Mouse (Mus musculus): ENCODE measurements around the gene Lrrc25.

The Lrrc25 gene

GRCm38 (mm10) chr8:70634066-70634465 is 18.1 kb downstream of the Lrrc25 start:
- in situ Hi-C loops (cut with MboI; ENCODE audit: low pct_unique_long_range_greater_than_20kb in 1 of 2, low sequenced_read_pairs in 2 of 2, unreplicated experiment in 1 of 2): no loop called here

- in situ Hi-C loops (cut with MboI; ENCODE audit: low pct_unique_long_range_greater_than_20kb in 1 of 2, low sequenced_read_pairs in 2 of 2, unreplicated experiment in 1 of 2): no loop called here
These were observed 19.6 kb downstream of the Lrrc25 start for GRCm38 (mm10) chr8:70635527-70635926.

DNA sequence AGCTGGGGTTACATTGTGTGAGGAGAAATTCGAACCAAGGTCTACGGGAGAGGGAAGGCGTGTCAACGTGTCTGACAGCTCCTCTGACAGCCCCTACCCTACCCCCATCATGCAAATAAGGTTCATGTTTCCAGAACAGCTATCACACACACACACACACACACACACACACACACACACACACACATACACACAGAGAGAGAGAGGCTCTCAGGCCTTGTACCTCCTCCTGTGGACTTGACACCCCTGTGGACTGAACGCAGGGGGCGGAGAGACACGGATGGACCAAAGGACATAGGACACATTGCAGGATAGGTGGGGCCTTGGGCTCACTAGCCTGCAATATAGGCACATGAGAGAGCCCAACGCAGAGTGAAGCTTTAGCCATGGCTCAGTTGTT is 20.9 kb downstream of the Lrrc25 start:
- in situ Hi-C loops (cut with MboI; ENCODE audit: low pct_unique_long_range_greater_than_20kb in 1 of 2, low sequenced_read_pairs in 2 of 2, unreplicated experiment in 1 of 2): no loop called here

DNA sequence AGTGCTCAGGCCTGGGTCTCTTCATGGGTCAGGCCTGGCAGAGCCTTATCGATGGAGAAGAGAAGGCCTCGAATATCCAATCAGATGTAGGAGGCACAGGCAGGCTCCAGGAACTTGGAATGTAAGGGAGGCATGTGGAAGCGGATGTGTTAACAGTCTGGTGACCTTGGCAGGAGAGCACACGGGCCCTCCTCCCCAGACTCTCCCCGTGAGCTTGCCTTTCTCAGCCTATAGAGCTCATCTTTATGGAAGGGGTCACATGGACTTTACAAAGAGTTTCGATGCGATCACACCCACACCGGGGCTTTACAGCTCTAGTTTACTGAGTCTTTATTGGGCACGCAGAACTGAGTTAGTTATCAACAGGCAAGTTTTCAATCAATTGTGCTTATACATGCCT is 22.8 kb downstream of the Lrrc25 start:
- in situ Hi-C loops (cut with MboI; ENCODE audit: low pct_unique_long_range_greater_than_20kb in 1 of 2, low sequenced_read_pairs in 2 of 2, unreplicated experiment in 1 of 2): no loop called here

DNA sequence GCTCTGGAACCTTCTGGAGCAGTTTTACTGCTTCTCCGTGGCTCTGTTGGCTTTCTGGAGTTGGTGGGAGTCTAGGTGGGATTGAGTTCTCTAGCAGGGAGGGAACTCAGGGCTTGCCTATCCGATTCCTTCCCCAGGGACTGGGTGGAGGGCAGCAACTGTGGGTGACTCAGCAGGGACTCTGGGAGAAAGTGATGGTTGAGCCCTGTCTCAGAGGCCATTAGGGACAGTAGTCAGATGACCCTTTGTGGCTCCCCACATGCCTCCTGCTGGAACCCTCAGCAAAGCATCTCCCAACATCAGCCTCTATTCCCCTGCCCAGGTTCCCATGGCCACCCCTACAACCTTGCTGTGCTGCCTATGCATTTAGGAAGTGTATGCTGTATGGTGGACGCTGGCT is 27.1 kb downstream of the Lrrc25 start:
- in situ Hi-C loops (cut with MboI; ENCODE audit: low pct_unique_long_range_greater_than_20kb in 1 of 2, low sequenced_read_pairs in 2 of 2, unreplicated experiment in 1 of 2): no loop called here

DNA sequence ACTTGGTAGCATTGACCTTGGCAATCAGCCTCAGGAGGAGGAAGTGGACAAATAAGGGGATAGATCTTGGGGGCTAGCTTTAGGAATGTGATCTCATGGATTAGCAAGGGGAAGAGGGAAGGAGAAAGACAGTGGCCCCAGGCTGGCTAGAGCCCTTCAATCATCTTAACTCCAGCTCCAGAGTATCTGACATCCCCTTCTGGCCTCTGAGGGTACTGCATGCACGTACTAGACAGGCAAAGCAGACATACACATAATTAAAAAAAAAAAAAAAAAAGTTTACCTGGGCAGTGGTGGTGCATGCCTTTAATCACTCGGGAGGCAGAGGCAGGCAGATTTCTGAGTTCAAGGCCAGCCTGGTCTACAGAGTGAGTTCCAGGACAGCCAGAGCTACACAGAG is 28.1 kb downstream of the Lrrc25 start:
- in situ Hi-C loops (cut with MboI; ENCODE audit: low pct_unique_long_range_greater_than_20kb in 1 of 2, low sequenced_read_pairs in 2 of 2, unreplicated experiment in 1 of 2): no loop called here

DNA sequence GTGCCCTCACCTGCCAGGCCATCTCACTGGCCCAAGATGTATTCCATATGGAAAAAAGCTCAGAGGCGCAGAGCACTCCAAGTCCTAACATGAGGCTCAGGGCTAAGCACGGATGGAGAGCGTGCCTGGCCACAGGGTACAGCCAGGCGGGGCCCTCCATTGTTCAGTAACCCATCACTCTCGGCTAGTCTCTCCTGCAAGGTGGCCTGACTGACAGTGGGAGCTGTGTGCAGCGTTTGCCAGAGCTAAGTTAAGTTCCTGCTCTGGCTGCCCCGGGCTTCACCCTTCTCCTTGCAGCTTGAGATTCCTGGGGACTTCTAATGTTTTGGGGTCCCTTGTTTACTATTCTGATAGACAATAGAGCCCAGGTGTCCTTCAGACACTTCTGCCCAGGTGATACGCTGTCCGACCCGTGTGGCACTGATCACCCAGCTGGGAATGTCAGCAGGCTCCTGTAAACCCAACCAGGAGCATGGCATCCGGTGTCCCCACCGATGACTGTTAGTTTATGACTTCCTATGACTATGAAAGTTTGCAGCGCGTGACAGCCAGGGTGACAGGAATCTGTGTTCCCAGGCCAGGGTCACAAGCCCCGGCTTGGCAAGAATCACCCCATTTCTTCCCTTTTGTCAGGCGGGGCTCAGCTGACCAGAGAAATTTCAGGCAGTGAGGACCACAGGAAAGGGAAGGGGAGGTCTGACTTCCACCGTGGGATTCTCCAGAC is 29.7 kb downstream of the Lrrc25 start:
- in situ Hi-C loops (cut with MboI; ENCODE audit: low pct_unique_long_range_greater_than_20kb in 1 of 2, low sequenced_read_pairs in 2 of 2, unreplicated experiment in 1 of 2): no loop called here

GRCm38 (mm10) chr8:70646369-70646768 is 30.4 kb downstream of the Lrrc25 start:
- in situ Hi-C loops (cut with MboI; ENCODE audit: low pct_unique_long_range_greater_than_20kb in 1 of 2, low sequenced_read_pairs in 2 of 2, unreplicated experiment in 1 of 2): no loop called here

GRCm38 (mm10) chr8:70646775-70647174 is 30.8 kb downstream of the Lrrc25 start:
- in situ Hi-C loops (cut with MboI; ENCODE audit: low pct_unique_long_range_greater_than_20kb in 1 of 2, low sequenced_read_pairs in 2 of 2, unreplicated experiment in 1 of 2): no loop called here

GRCm38 (mm10) chr8:70647343-70648163 is 31.6 kb downstream of the Lrrc25 start:
- in situ Hi-C loops (cut with MboI; ENCODE audit: low pct_unique_long_range_greater_than_20kb in 1 of 2, low sequenced_read_pairs in 2 of 2, unreplicated experiment in 1 of 2): no loop called here

DNA sequence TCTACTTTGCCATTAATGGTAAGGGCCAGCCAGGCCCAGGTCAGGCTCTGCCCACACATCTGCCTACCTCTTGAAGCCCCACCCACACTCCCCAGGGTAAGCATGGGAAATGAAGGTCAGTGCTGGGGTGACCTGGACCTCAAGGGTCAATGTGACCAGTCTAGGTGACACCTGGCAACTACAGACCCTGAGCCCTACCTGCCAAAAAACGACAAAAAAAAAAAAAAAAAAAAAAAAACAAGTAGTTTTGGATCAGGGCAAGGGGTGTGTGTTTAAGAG is 32.1 kb downstream of the Lrrc25 start:
- in situ Hi-C loops (cut with MboI; ENCODE audit: low pct_unique_long_range_greater_than_20kb in 1 of 2, low sequenced_read_pairs in 2 of 2, unreplicated experiment in 1 of 2): no loop called here

GRCm38 (mm10) chr8:70648921-70649320 is 33.0 kb downstream of the Lrrc25 start:
- in situ Hi-C loops (cut with MboI; ENCODE audit: low pct_unique_long_range_greater_than_20kb in 1 of 2, low sequenced_read_pairs in 2 of 2, unreplicated experiment in 1 of 2): no loop called here

GRCm38 (mm10) chr8:70649324-70649723 is 33.4 kb downstream of the Lrrc25 start:
- in situ Hi-C loops (cut with MboI; ENCODE audit: low pct_unique_long_range_greater_than_20kb in 1 of 2, low sequenced_read_pairs in 2 of 2, unreplicated experiment in 1 of 2): no loop called here

DNA sequence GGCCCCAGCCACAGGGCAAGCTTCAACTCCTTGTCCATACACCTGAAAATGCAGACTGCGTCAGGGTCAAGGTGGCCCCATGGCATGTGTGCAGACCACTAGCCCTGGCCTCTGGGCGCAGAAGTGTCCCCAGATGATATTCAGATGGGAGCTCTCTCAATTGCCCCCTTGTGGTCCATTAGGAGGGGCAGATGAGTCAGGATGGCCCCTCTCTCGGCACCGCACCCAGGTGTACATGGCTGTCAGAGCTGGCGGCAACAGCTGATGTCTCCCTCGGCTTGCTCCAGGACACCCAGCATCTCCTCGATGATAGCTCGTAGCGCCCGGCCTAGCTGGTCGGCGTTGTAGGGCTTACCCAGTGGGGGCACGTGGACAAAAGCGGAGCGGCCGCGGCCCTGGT is 34.4 kb downstream of the Lrrc25 start:
- in situ Hi-C loops (cut with MboI; ENCODE audit: low pct_unique_long_range_greater_than_20kb in 1 of 2, low sequenced_read_pairs in 2 of 2, unreplicated experiment in 1 of 2): no loop called here

DNA sequence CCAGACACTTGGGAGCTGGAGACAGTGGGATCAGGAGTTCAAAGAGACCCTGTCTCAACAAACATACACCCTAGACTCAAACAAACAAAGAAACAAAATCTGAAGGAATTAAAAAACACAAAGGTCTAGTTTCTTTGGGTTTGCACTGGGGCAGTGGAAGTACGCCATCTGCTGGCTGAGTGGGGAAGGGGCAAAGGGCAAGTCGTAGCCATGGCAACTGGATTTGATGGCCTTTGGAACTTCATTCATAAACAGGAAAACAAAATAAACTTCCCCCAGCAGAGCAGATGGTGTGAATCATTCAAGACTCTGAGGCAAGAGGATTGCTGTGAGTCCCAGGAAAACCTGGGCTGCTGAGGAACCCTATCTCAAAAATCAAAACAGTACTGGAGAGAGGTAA is 37.3 kb downstream of the Lrrc25 start:
- in situ Hi-C loops (cut with MboI; ENCODE audit: low pct_unique_long_range_greater_than_20kb in 1 of 2, low sequenced_read_pairs in 2 of 2, unreplicated experiment in 1 of 2): no loop called here

GRCm38 (mm10) chr8:70654121-70654520 is 38.2 kb downstream of the Lrrc25 start:
- in situ Hi-C loops (cut with MboI; ENCODE audit: low pct_unique_long_range_greater_than_20kb in 1 of 2, low sequenced_read_pairs in 2 of 2, unreplicated experiment in 1 of 2): no loop called here

DNA sequence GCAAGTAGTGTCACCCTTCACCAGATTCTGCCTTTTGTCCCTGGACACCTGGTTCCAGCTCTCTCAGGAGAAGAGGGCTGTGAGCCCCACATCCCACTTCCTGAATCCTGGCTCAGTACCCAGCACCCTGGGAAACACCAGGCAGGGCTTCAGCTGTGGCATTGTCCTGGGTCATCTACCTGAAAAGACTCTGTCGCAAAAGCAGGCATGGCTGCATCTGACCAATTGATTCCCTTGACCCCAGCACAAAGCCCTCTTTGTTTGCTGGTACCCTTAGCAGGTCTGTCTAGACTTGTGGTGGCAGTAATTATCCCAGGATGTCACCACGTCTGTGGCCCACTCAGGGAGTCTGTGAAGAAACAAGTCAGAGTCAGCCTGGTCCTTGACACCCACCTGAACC is 39.5 kb downstream of the Lrrc25 start:
- in situ Hi-C loops (cut with MboI; ENCODE audit: low pct_unique_long_range_greater_than_20kb in 1 of 2, low sequenced_read_pairs in 2 of 2, unreplicated experiment in 1 of 2): no loop called here

DNA sequence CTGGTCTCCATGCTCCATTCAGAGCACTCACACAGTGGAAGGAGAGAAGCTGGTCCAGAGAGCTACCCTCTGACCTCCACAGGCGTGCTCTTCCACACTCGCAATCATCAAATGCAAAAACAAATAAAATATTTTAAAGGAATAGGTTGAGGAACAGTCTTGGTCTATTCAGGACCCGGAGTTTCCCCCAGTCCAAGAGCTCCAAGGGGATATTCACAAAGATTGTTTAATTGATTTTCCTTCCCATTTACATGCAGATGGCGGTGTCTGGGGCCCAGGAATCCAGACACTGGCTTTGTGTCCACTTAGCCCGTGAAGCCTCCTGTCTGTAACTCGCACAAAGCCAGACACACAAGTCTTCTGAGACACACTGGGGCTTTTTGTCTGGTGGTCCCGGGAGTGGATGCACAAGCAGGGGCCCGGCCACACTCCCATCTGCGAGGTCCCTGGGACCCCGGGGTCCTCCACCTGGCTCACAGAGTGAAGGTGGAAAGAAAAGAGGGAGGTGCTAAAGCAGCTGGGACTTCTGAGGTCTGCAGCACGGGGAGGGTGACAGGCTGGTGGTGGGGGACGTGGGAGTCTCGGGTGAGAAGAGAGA is 40.3 kb downstream of the Lrrc25 start:
- in situ Hi-C loops (cut with MboI; ENCODE audit: low pct_unique_long_range_greater_than_20kb in 1 of 2, low sequenced_read_pairs in 2 of 2, unreplicated experiment in 1 of 2): no loop called here

GRCm38 (mm10) chr8:70657214-70657613 is 41.3 kb downstream of the Lrrc25 start:
- in situ Hi-C loops (cut with MboI; ENCODE audit: low pct_unique_long_range_greater_than_20kb in 1 of 2, low sequenced_read_pairs in 2 of 2, unreplicated experiment in 1 of 2): no loop called here

- in situ Hi-C loops (cut with MboI; ENCODE audit: low pct_unique_long_range_greater_than_20kb in 1 of 2, low sequenced_read_pairs in 2 of 2, unreplicated experiment in 1 of 2): no loop called here
These were observed 41.8 kb downstream of the Lrrc25 start for GRCm38 (mm10) chr8:70657739-70658138.

Data from mouse embryonic stem cell (cell line).